Mouse (Mus musculus) midbrain, embryonic 16.5 days (tissue): ENCODE results near the gene Cox7a2. TPM values are rescaled to one million over a fixed set of nuclear protein-coding genes. Genes with fewer than 3 reads are reported as not detected.
A peak's percentile ranks its signal among the peaks of the same experiment; 100 is the strongest.

Experiments
- ATAC-seq: fragments of 200-750 bp; cut with Nextera tagmentation; 2 replicates; pipeline ENCODE4 v1.8.0; 2017; ENCODE audit warnings: moderate TSS enrichment
- H3K27ac ChIP-seq: fragments of 300-500 bp; sonication (generic); 2 replicates; pipeline ENCODE4 v1.5.1; 2014; ENCODE audit warnings: mild to moderate bottlenecking, low read length, mixed read lengths
- H3K27me3 ChIP-seq: fragments of 300-500 bp; sonication (generic); 2 replicates; pipeline ENCODE4 v1.6.1; 2014; ENCODE audit warnings: low read depth, low read length, mixed read lengths; ENCODE audit not compliant: control insufficient read depth, insufficient read depth
- H3K36me3 ChIP-seq: fragments of 300-500 bp; sonication (generic); 2 replicates; pipeline ENCODE4 v1.6.1; 2014; ENCODE audit warnings: mild to moderate bottlenecking, low read length, moderate library complexity, mixed read lengths; ENCODE audit not compliant: control insufficient read depth, insufficient read depth
- H3K4me1 ChIP-seq: fragments of 300-500 bp; sonication (generic); 2 replicates; pipeline ENCODE4 v1.6.1; 2014; ENCODE audit warnings: mild to moderate bottlenecking, low read length, mixed read lengths; ENCODE audit not compliant: control insufficient read depth, insufficient read depth
- H3K4me2 ChIP-seq: fragments of 300-500 bp; sonication (generic); 2 replicates; pipeline ENCODE4 v1.6.1; 2014; ENCODE audit warnings: mild to moderate bottlenecking, low read length, mixed read lengths
- H3K4me3 ChIP-seq: fragments of 300-500 bp; sonication (generic); 2 replicates; pipeline ENCODE4 v1.5.1; 2014; ENCODE audit warnings: low read depth, mild to moderate bottlenecking, low read length, moderate library complexity, mixed read lengths
- H3K9ac ChIP-seq: fragments of 300-500 bp; sonication (generic); 2 replicates; pipeline ENCODE4 v1.6.1; 2014; ENCODE audit warnings: low read depth, low read length, mixed read lengths
- H3K9me3 ChIP-seq: fragments of 300-500 bp; sonication (generic); replicated peaks from 2 replicates; pipeline ENCODE4 v1.6.1; 2014; ENCODE audit warnings: mild to moderate bottlenecking, low read length, mixed read lengths; ENCODE audit not compliant: control insufficient read depth, poor library complexity, severe bottlenecking
- WGBS: fragments of 180-500 bp; shearing (Covaris S2); extraction: QIAGEN DNeasy Blood & Tissue Kit; methylation state at CpG from one replicate; pipeline ENCODE4 v1.1.7; 2014; 5-methylcytosine and 5-hydroxymethylcytosine counted together
- polyA plus RNA-seq: library from polyadenylated mRNA; unstranded; fragments of >200 nt; fragmentation: Nextera tagmentation; extraction: Ambion mirVana; gene quantifications from 2 replicates; pipeline ENCODE4 v1.2.1, GENCODE M21; 2015

The Cox7a2 gene
- polyA plus RNA-seq, 1 experiment from 2014 or later, result 782 TPM

DNA sequence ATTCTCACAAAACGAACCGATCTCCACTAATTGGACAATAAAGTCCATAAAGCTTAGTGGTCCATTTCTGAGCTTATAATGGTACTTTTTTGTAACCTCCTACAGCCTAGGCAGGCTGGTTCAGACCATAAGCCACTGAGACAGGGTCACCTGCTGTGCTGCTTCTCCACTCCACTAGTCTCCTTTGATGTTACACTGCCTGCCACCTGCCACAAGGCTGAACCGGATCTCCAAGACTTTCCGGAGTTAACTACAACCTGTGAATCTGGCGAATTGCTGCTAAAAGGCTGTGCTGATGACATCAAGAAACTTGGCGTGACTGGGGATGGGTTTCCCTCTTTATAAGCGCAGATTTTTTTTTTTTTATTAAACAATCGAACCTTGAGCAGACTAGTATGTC is 7.8 kb downstream of the Cox7a2 start:
- H3K36me3 ChIP-seq, result peaks cover 12% of the 10 kb centered on the region
- no peak for ATAC-seq
- no peaks in the 10 kb centered on the region for H3K27me3 ChIP-seq
- H3K9me3 ChIP-seq, result no peaks in the 10 kb centered on the region
- no peak overlapping the region for H3K4me3 ChIP-seq
- WGBS, result 85% methylated on average over 8 of the region's 8 CpGs
- H3K27ac ChIP-seq, result no peak overlapping the region
- no peak overlapping the region for H3K4me2 ChIP-seq
- no peak overlapping the region for H3K9ac ChIP-seq
- H3K4me1 ChIP-seq, result no peaks in the 10 kb centered on the region

DNA sequence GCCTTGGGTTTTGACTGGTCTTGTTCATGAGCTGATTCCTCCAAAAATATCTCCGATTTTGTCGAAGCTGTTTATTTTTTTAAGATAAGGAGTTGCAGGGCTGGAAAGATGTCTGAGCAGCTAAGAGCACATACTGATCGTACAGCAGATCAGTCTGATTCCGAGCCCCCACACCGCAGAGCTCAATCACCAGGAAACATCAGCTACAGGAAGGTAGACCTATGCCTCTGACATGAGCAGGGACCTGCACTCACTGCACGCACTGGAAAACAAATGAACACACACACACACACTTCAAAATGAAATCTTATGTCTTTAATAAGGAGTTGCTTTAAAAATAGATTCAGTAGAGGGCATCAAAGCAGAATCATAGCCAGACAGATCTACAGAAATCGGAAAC is 9.0 kb downstream of the Cox7a2 start:
- no peak for ATAC-seq
- peaks cover 12% of the 10 kb centered on the region for H3K36me3 ChIP-seq

DNA sequence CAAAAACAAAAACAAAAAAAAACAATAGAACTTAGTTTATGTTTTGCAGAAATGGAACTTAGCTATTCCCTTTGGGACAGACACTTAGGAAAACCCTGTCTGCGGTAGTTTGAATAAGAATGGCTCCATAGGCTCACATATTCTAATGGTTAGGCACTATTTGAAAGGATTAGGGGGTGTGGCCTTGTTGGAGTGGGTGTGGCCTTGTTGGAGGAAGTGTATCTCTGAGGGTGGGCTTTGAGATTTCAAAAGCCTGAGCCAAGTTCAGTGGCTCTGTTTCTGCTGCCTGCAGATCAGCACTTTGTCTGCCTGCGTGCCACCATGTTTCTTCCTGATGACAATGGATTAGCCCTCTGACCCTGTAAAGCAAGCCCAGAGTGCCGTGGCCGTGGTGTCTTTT is 14.6 kb downstream of the Cox7a2 start:
- Histone ChIP-seq H3K4me2 (no peak overlapping the region), H3K9ac (no peak overlapping the region), H3K27ac (no peak overlapping the region), H3K4me1 (no peaks in the 10 kb centered on the region), H3K27me3 (no peaks in the 10 kb centered on the region), H3K36me3 (0 out of 2 replicates have a peak, but pooled peaks cover 2% of the 10 kb centered on the region), H3K9me3 (no peaks in the 10 kb centered on the region), H3K4me3 (no peak overlapping the region)
- no peak for ATAC-seq
- WGBS, result 30% methylated on average over 4 of the region's 4 CpGs

More for the DNA sequence above, 9.0 kb downstream of the Cox7a2 start:
- Histone ChIP-seq H3K27ac (no peak overlapping the region), H3K9me3 (no peaks in the 10 kb centered on the region), H3K9ac (no peak overlapping the region), H3K27me3 (no peaks in the 10 kb centered on the region), H3K4me3 (no peak overlapping the region), H3K4me1 (no peaks in the 10 kb centered on the region), H3K4me2 (no peak overlapping the region)
- 93% methylated on average over 7 of the region's 7 CpGs for WGBS

DNA sequence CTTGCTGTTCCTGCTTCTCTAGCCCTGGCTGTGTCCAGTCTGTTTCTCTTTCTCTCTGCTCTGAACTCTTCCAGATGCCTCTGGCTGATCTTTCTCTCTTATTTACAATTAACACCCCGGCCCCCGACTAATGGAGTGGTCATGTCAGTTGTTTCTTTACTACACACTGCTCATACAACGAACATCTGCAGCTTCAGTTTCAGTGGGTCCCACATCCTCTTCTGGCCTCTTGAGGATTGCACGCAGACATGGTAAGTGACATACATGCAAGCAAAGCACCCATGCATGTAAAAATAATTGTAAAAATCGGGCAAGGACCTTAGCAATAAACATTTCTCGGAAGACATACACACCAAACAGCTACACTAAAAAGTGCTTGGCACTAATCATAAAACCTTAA is 24.1 kb downstream of the Cox7a2 start:
- Histone ChIP-seq H3K36me3 (no peaks in the 10 kb centered on the region), H3K9me3 (no peaks in the 10 kb centered on the region), H3K4me1 (no peaks in the 10 kb centered on the region), H3K9ac (no peak overlapping the region), H3K27ac (no peak overlapping the region), H3K4me2 (no peak overlapping the region), H3K4me3 (no peak overlapping the region), H3K27me3 (no peaks in the 10 kb centered on the region)
- no peak for ATAC-seq
- WGBS, result 90% methylated on average over 6 of the region's 6 CpGs

DNA sequence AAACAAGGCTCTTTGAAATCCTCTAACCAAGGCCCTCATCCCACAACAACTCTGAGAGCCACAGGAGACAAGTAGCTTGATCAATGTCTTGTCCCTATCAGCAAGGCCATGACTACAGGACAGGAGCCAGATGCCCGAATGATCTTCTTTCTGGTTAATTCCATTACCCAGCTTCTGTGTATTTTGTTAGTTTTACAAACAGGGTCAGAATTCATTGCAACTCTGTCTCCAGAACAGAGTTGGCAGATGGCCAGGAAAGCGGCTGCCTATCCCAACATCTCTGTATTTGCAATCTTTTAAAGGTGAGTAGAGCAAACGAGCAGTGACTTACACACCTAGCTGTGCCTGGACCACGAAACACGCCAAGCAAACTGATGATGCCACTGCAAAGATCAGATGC is 29.4 kb downstream of the Cox7a2 start:
- Histone ChIP-seq H3K9ac (no peak overlapping the region), H3K27ac (no peak overlapping the region), H3K9me3 (no peaks in the 10 kb centered on the region), H3K36me3 (no peaks in the 10 kb centered on the region), H3K4me1 (no peaks in the 10 kb centered on the region), H3K4me3 (no peak overlapping the region), H3K27me3 (no peaks in the 10 kb centered on the region), H3K4me2 (no peak overlapping the region)
- 92% methylated on average over 5 of the region's 5 CpGs for WGBS
- ATAC-seq, result no peak

DNA sequence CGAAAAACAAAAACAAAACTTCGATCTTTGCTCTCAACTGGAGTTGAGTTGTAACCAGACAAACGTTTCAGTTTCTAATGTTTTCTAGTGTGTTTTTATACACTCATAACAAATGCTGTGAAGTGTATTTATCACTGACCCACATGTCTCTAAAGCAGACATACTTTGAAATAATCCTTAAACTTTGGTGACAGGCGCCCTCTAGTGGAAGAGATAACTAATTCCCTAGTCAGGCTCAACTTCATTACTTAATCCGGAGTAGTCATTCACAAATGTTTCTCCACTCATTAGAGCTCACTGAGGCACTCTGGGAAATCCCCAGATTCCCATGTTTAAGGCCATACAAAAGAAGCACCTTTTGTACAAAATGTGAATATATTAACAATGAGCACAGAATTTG is 36.6 kb downstream of the Cox7a2 start:
- H3K4me1 ChIP-seq, result peaks cover 14% of the 10 kb centered on the region
- H3K9ac ChIP-seq, result no peak overlapping the region
- no peak for ATAC-seq
- H3K27me3 ChIP-seq, result peaks cover 20% of the 10 kb centered on the region
- WGBS, result 37% methylated on average over 5 of the region's 5 CpGs
- H3K27ac ChIP-seq, result no peak overlapping the region
- H3K4me2 ChIP-seq, result no peak overlapping the region
- no peak overlapping the region for H3K4me3 ChIP-seq
- no peaks in the 10 kb centered on the region for H3K9me3 ChIP-seq
- H3K36me3 ChIP-seq, result no peaks in the 10 kb centered on the region

DNA sequence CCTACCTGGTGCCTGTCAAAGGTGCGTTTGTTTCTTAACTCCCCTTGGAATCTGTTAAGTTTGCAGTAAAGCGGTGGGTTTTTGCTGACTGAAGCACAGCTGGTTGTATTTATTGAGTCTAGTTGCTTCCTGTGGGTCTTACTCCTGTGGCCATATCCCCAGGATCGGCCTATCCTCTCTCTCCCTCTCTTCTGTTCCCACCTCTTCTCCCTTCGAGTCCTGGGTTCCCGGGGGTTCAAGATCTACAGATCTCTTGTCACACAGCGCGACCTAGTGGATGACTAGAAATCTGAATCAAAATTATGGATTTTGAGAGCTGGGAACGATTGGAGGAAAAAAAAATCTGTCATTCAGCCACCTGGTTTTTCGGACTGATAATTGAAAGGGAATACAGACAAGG is 38.6 kb downstream of the Cox7a2 start:
- WGBS, result 6% methylated on average over 9 of the region's 9 CpGs
- ATAC-seq, result no peak
- Histone ChIP-seq H3K4me3 (no peak overlapping the region; the same call in 1 of the 2 replicates), H3K27me3 (peaks cover 27% of the 10 kb centered on the region), H3K4me1 (peaks cover 24% of the 10 kb centered on the region), H3K9me3 (no peaks in the 10 kb centered on the region), H3K4me2 (peak overlapping the region; percentile 47), H3K36me3 (no peaks in the 10 kb centered on the region), H3K9ac (no peak overlapping the region), H3K27ac (no peak overlapping the region)

DNA sequence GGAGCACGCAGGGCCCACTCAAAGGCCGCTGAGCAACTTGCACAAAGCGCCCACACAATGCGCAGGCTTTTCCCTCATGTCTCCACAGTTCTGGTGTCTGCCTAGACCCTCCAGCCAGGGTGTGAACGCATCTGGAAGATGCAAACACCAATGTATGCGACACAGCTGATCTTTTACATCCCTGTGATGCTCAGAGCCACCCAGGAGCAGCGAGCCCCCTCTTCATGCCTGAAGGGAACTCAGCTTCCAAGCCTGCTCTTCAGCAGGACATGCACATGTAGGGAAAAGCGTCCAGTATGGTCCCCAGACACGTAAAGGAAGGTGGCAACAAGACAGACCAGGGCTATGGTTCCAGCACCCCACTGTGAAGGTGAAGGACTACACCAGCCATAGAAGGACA is 39.5 kb downstream of the Cox7a2 start:
- peaks cover 27% of the 10 kb centered on the region for H3K27me3 ChIP-seq
- H3K4me1 ChIP-seq, result peaks cover 24% of the 10 kb centered on the region
- no peak for ATAC-seq
- no peaks in the 10 kb centered on the region for H3K9me3 ChIP-seq
- H3K4me2 ChIP-seq, result 0 out of 2 replicates have a peak overlapping the region, but pooled peaks have one; percentile 98
- H3K36me3 ChIP-seq, result no peaks in the 10 kb centered on the region
- no peak overlapping the region for H3K4me3 ChIP-seq
- no peak overlapping the region for H3K9ac ChIP-seq
- WGBS, result 27% methylated on average over 9 of the region's 9 CpGs
- H3K27ac ChIP-seq, result no peak overlapping the region

DNA sequence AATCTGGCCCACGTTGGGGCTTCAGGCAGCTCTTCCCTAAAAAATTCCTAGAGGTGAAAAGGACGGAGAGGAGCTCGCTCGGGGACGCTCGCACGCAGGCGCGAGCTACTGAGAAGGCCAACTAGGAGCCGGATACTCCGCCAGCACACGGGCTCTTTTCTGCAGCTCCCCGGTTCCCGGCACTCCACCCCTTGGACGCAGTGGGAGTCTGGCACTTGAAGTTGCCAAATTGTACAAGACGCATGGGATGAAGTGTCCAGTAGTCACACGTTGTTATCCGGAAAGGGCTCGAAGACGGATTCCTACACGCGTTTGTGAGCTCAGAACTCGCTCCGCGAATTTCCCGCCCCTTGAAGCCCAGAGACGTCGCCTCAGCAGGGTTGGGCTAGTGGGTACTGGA is 40.2 kb downstream of the Cox7a2 start:
- no peak for ATAC-seq
- Histone ChIP-seq H3K4me2 (peak overlapping the region; percentile 98), H3K4me1 (peaks cover 30% of the 10 kb centered on the region), H3K9ac (peak overlapping the region; percentile 41; the same call in 1 of the 2 replicates), H3K36me3 (no peaks in the 10 kb centered on the region), H3K27ac (no peak overlapping the region), H3K27me3 (peaks cover 27% of the 10 kb centered on the region), H3K9me3 (no peaks in the 10 kb centered on the region), H3K4me3 (peak overlapping the region; percentile 56)
- WGBS, result 1% methylated on average over 28 of the region's 28 CpGs
